Mouse (Mus musculus): ENCODE results near the gene Stom. TPM values are rescaled to one million over a fixed set of nuclear protein-coding genes. Genes with fewer than 3 reads are reported as not detected.

Gene Stom
- polyA plus RNA-seq, 1 experiment, result 87.9 TPM

DNA sequence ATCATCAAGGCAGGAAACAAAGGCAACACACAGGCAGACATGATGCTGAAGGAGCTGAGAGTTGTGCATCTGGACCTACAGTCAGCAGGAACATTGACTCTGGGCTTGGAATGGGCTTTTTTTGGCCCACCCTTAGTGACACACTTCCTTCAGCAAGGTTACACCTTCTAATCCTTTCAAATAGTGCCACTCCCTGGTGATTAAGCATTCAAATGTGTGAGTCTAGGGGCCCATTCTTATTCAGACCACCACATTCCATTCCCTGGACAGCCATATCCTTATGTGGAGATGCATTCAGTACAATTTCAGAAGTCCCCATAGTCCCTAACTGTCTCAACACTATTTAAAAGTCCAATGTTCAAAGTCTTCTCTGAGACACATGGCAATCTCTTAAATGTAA is 33.9 kb upstream of the Stom start:
- no peaks in the 10 kb centered on the region for H3K79me2 ChIP-seq (ENCODE audit: control insufficient read depth, insufficient read depth)
- H3K27me3 ChIP-seq (ENCODE audit: control insufficient read depth, insufficient read depth, insufficient read length), result no peaks in the 10 kb centered on the region
- TF ChIP-seq MAX (IDR thresholded peaks at IDR 0.05), result no peak
- no peak for TF ChIP-seq USF1 (IDR thresholded peaks at IDR 0.05; ENCODE audit: low read depth)
- TF ChIP-seq MYOG (IDR thresholded peaks at IDR 0.05; ENCODE audit: control insufficient read depth, extremely low read depth, insufficient read length), result no peak
- no peak for TF ChIP-seq MYOD1 (IDR thresholded peaks at IDR 0.05; ENCODE audit: control insufficient read depth, insufficient read length, low read depth)
- TF ChIP-seq FOSL1 (IDR thresholded peaks at IDR 0.05; ENCODE audit: insufficient read depth, low read length, poor library complexity, severe bottlenecking), result no peak
- no peak for TF ChIP-seq CEBPB (IDR thresholded peaks at IDR 0.05; ENCODE audit: low read depth)
- TF ChIP-seq CTCF (IDR thresholded peaks at IDR 0.05; ENCODE audit: control insufficient read depth, insufficient read depth, insufficient read length), result no peak
- no peak overlapping the region for H3ac ChIP-seq (ENCODE audit: control insufficient read depth, insufficient read length, low read depth)
- H3K4me3 ChIP-seq (ENCODE audit: insufficient read depth, poor library complexity, severe bottlenecking), result no peak overlapping the region
- no peaks in the 10 kb centered on the region for H3K36me3 ChIP-seq (ENCODE audit: control insufficient read depth, insufficient read depth)
- no peaks in the 10 kb centered on the region for H3K79me3 ChIP-seq (ENCODE audit: low read depth)

GRCm38 (mm10) chr2:35367629-35368028 is 30.9 kb upstream of the Stom start, which contains the start of gene 4930568D16Rik:
TSS of gene 4930568D16Rik (minus strand) at chr2:35367729.
- H3K27me3 ChIP-seq (ENCODE audit: control insufficient read depth, insufficient read depth, insufficient read length), result no peaks in the 10 kb centered on the region
- H3K4me3 ChIP-seq (ENCODE audit: insufficient read depth, poor library complexity, severe bottlenecking), result no peak within 1 kb of the TSS
- no peaks in the 10 kb centered on the region for H3K79me2 ChIP-seq (ENCODE audit: control insufficient read depth, insufficient read depth)
- TF ChIP-seq CTCF (IDR thresholded peaks at IDR 0.05; ENCODE audit: control insufficient read depth, insufficient read depth, insufficient read length) (no peak), USF1 (IDR thresholded peaks at IDR 0.05; ENCODE audit: low read depth) (no peak), MYOD1 (IDR thresholded peaks at IDR 0.05; ENCODE audit: control insufficient read depth, insufficient read length, low read depth) (no peak), FOSL1 (IDR thresholded peaks at IDR 0.05; ENCODE audit: insufficient read depth, low read length, poor library complexity, severe bottlenecking) (no peak), MYOG (IDR thresholded peaks at IDR 0.05; ENCODE audit: control insufficient read depth, extremely low read depth, insufficient read length) (no peak), MAX (IDR thresholded peaks at IDR 0.05) (no peak), CEBPB (IDR thresholded peaks at IDR 0.05; ENCODE audit: low read depth) (no peak)
- H3K79me3 ChIP-seq (ENCODE audit: low read depth), result no peaks in the 10 kb centered on the region
- no peaks in the 10 kb centered on the region for H3K36me3 ChIP-seq (ENCODE audit: control insufficient read depth, insufficient read depth)
- no peak within 1 kb of the TSS for H3ac ChIP-seq (ENCODE audit: control insufficient read depth, insufficient read length, low read depth)

- no peaks in the 10 kb centered on the region for H3K79me2 ChIP-seq (ENCODE audit: control insufficient read depth, insufficient read depth)
- no peaks in the 10 kb centered on the region for H3K79me3 ChIP-seq (ENCODE audit: low read depth)
- no peak overlapping the region for H3K4me3 ChIP-seq (ENCODE audit: insufficient read depth, poor library complexity, severe bottlenecking)
- no peaks in the 10 kb centered on the region for H3K27me3 ChIP-seq (ENCODE audit: control insufficient read depth, insufficient read depth, insufficient read length)
- H3K36me3 ChIP-seq (ENCODE audit: control insufficient read depth, insufficient read depth), result no peaks in the 10 kb centered on the region
- TF ChIP-seq CTCF (IDR thresholded peaks at IDR 0.05; ENCODE audit: control insufficient read depth, insufficient read depth, insufficient read length), result peak; percentile 46
- no peak for TF ChIP-seq MAX (IDR thresholded peaks at IDR 0.05)
- H3ac ChIP-seq (ENCODE audit: control insufficient read depth, insufficient read length, low read depth), result no peak overlapping the region
Observed at GRCm38 (mm10) chr2:35349184-35349583, 12.4 kb upstream of the Stom start.

GRCm38 (mm10) chr2:35345984-35346383 is 9.2 kb upstream of the Stom start:
- no peaks in the 10 kb centered on the region for H3K79me2 ChIP-seq (ENCODE audit: control insufficient read depth, insufficient read depth)
- TF ChIP-seq MAX (IDR thresholded peaks at IDR 0.05) (no peak), CTCF (IDR thresholded peaks at IDR 0.05; ENCODE audit: control insufficient read depth, insufficient read depth, insufficient read length) (no peak)
- H3K27me3 ChIP-seq (ENCODE audit: control insufficient read depth, insufficient read depth, insufficient read length), result no peaks in the 10 kb centered on the region
- H3K4me3 ChIP-seq (ENCODE audit: insufficient read depth, poor library complexity, severe bottlenecking), result no peak overlapping the region
- H3K79me3 ChIP-seq (ENCODE audit: low read depth), result no peaks in the 10 kb centered on the region
- H3K36me3 ChIP-seq (ENCODE audit: control insufficient read depth, insufficient read depth), result no peaks in the 10 kb centered on the region
- H3ac ChIP-seq (ENCODE audit: control insufficient read depth, insufficient read length, low read depth), result no peak overlapping the region

- Histone ChIP-seq H3ac (ENCODE audit: control insufficient read depth, insufficient read length, low read depth) (no peak overlapping the region), H3K79me2 (ENCODE audit: control insufficient read depth, insufficient read depth) (no peaks in the 10 kb centered on the region), H3K36me3 (ENCODE audit: control insufficient read depth, insufficient read depth) (no peaks in the 10 kb centered on the region), H3K79me3 (ENCODE audit: low read depth) (no peaks in the 10 kb centered on the region), H3K4me3 (ENCODE audit: insufficient read depth, poor library complexity, severe bottlenecking) (no peak overlapping the region), H3K27me3 (ENCODE audit: control insufficient read depth, insufficient read depth, insufficient read length) (no peaks in the 10 kb centered on the region)
- peak; percentile 34 for TF ChIP-seq MAX (IDR thresholded peaks at IDR 0.05)
- TF ChIP-seq CEBPB (IDR thresholded peaks at IDR 0.05; ENCODE audit: low read depth), result peak; percentile 88
- peak; percentile 42 for TF ChIP-seq FOSL1 (IDR thresholded peaks at IDR 0.05; ENCODE audit: insufficient read depth, low read length, poor library complexity, severe bottlenecking)
- TF ChIP-seq USF1 (IDR thresholded peaks at IDR 0.05; ENCODE audit: low read depth), result no peak
- no peak for TF ChIP-seq MYOG (IDR thresholded peaks at IDR 0.05; ENCODE audit: control insufficient read depth, extremely low read depth, insufficient read length)
Observed at GRCm38 (mm10) chr2:35342605-35343004, 5.8 kb upstream of the Stom start.

DNA sequence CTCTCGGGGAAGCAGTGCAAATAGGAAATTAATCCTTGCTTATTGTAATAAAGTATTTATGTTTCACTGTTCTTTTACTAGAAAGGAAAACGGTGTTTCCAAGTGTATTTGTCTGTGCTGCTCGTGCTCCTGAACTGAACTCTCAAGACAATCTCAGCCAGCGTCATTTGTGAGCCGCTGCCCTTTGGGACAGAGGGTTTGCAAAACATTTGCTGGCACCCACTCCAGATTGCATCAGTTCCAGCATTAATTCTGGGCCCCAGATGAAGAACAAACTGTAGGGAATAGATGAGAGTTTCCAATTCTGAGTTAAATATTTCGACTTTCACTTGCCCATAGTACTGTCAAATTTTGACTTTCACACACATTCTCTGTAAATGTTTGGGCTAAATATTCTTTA is 1.9 kb upstream of the Stom start:
- Histone ChIP-seq H3K79me3 (ENCODE audit: low read depth) (peaks cover 11% of the 10 kb centered on the region), H3K36me3 (ENCODE audit: control insufficient read depth, insufficient read depth) (no peaks in the 10 kb centered on the region), H3K79me2 (ENCODE audit: control insufficient read depth, insufficient read depth) (peaks cover 28% of the 10 kb centered on the region), H3ac (ENCODE audit: control insufficient read depth, insufficient read length, low read depth) (no peak overlapping the region), H3K4me3 (ENCODE audit: insufficient read depth, poor library complexity, severe bottlenecking) (no peak overlapping the region), H3K27me3 (ENCODE audit: control insufficient read depth, insufficient read depth, insufficient read length) (no peaks in the 10 kb centered on the region)
- TF ChIP-seq MYOG (IDR thresholded peaks at IDR 0.05; ENCODE audit: control insufficient read depth, extremely low read depth, insufficient read length) (no peak), CEBPB (IDR thresholded peaks at IDR 0.05; ENCODE audit: low read depth) (no peak), MYOD1 (IDR thresholded peaks at IDR 0.05; ENCODE audit: control insufficient read depth, insufficient read length, low read depth) (no peak), CTCF (IDR thresholded peaks at IDR 0.05; ENCODE audit: control insufficient read depth, insufficient read depth, insufficient read length) (no peak), USF1 (IDR thresholded peaks at IDR 0.05; ENCODE audit: low read depth) (no peak), FOSL1 (IDR thresholded peaks at IDR 0.05; ENCODE audit: insufficient read depth, low read length, poor library complexity, severe bottlenecking) (no peak), MAX (IDR thresholded peaks at IDR 0.05) (no peak)
